Mouse (Mus musculus) liver, embryonic 15.5 days (tissue): ENCODE measurements around the gene Phlpp1. TPM values are rescaled to one million over a fixed set of nuclear protein-coding genes. Genes with fewer than 3 reads are reported as not detected.

ENCODE experiments used
- ATAC-seq: fragments of 200-750 bp; cut with Nextera tagmentation; 2 replicates; pipeline ENCODE4 v1.8.0; 2017; ENCODE audit warnings: moderate number of reproducible peaks, mild to moderate bottlenecking, moderate library complexity; ENCODE audit not compliant: insufficient read depth
- H3K27ac ChIP-seq: fragments of 300-500 bp; sonication (generic); replicated peaks from 2 replicates; pipeline ENCODE4 v1.5.1; 2015; ENCODE audit warnings: mild to moderate bottlenecking, inconsistent platforms
- H3K27me3 ChIP-seq: fragments of 300-500 bp; sonication (generic); 2 replicates; pipeline ENCODE4 v1.6.1; 2015; ENCODE audit warnings: mild to moderate bottlenecking, inconsistent platforms
- H3K36me3 ChIP-seq: fragments of 300-500 bp; sonication (generic); replicated peaks from 2 replicates; pipeline ENCODE4 v1.6.1; 2015; ENCODE audit warnings: moderate library complexity, mild to moderate bottlenecking, inconsistent platforms
- H3K4me1 ChIP-seq: fragments of 300-500 bp; sonication (generic); replicated peaks from 2 replicates; pipeline ENCODE4 v1.6.1; 2015; ENCODE audit warnings: inconsistent platforms
- H3K4me2 ChIP-seq: fragments of 300-500 bp; sonication (generic); 2 replicates; pipeline ENCODE4 v1.6.1; 2015; ENCODE audit warnings: moderate library complexity, mild to moderate bottlenecking, inconsistent platforms
- H3K4me3 ChIP-seq: fragments of 300-500 bp; sonication (generic); replicated peaks from 2 replicates; pipeline ENCODE4 v1.5.1; 2015; ENCODE audit warnings: mild to moderate bottlenecking, inconsistent platforms
- H3K9ac ChIP-seq: fragments of 300-500 bp; sonication (generic); 2 replicates; pipeline ENCODE4 v1.6.1; 2015; ENCODE audit warnings: moderate library complexity, mild to moderate bottlenecking, inconsistent platforms
- H3K9me3 ChIP-seq: fragments of 300-500 bp; sonication (generic); replicated peaks from 2 replicates; pipeline ENCODE4 v1.6.1; 2016; ENCODE audit warnings: inconsistent platforms
- WGBS: fragments of 180-500 bp; shearing (Covaris S2); methylation state at CpG from one replicate; pipeline ENCODE4 v1.1.7; 2015; ENCODE audit warnings: mixed read lengths; ENCODE audit not compliant: insufficient replicate concordance; 5-methylcytosine and 5-hydroxymethylcytosine counted together
- polyA plus RNA-seq: library from polyadenylated mRNA; unstranded; fragments of >200 nt; fragmentation: Nextera tagmentation; extraction: Ambion mirVana; gene quantifications from 2 replicates; pipeline ENCODE4 v1.2.1, GENCODE M21; 2015

Gene Phlpp1
- polyA plus RNA-seq, result 0.92 and 0.94 TPM in 2 replicates

DNA sequence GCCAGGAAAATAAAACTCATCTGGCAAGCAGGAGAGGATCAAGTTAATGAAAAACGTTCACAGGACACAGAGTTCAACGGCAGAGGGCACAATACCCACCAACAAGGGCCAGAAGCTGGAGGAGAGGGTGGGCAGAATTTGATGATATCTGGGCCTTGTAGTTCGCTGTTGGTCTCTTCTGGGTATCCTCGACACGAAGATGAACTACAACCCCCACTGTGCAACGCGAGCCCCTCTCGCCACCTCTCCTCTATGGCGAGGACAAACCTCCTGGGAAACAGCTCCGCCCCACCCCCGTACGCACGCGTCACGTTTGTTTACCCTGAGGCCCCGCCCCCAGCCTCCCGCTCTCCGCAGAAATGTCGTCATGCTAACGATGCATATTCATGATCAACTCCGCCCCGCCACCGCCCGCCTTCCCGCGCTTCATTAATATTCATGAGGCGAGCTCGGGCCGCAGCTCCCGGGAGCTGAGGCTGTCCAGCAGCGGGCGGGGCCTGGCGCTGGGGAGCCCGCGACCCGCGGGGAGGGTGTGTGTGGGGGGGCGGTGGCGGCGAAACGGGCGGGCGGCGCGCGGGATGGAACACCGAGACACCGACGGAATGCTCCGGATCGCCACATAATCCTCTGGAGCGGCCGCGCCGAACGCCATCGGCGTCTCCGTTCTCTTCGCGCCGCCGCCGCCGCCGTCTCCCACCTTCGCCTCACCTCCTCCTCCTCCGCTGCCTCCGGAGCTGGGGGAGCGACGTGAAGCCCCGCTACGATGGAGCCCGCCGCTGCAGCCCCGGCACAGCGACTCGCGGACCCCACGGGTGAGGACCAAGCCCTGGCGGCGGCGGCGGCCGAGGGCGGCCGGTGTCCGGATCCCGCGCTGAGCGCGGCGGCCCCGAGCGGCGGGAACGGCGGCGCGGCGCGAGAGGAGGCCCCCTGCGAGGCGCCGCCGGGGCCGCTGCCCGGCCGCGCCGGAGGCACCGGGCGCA is at the start of gene Phlpp1:
Gene Phlpp1, plus strand, starts transcription at position 512 of the 980 bp plus-strand sequence.
- peaks cover 21% of the 10 kb centered on the region for H3K27me3 ChIP-seq
- H3K36me3 ChIP-seq, result no peaks in the 10 kb centered on the region
- peak; percentile 94 for ATAC-seq
- H3K4me1 ChIP-seq, result peaks cover 25% of the 10 kb centered on the region
- no peaks in the 10 kb centered on the region for H3K9me3 ChIP-seq
- peak within 1 kb of the TSS; percentile 98 for H3K4me2 ChIP-seq
- H3K27ac ChIP-seq, result peak within 1 kb of the TSS; percentile 80
- WGBS, result under 1% methylated on average over 106 of the region's 113 CpGs
- H3K9ac ChIP-seq, result peak within 1 kb of the TSS; percentile 85
- H3K4me3 ChIP-seq, result peak within 1 kb of the TSS; percentile 82

DNA sequence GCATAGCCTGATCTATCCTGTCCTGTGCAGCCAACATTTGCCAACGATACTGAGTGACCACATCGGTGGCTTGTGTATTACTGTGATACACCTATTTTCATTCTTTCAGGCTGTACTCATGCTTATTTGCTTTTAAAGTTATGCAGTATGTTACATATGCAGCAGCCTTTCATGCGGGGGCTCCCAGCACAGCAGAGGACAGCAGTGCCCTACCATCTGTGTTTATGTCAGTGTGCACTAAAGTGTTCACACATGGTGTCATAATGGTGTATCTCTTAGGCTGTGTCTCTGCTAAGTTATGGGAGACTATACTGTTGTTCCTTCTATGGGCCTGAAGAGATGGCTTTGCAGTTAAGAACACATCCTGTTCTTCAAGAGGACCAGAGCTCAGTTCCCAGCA is 45.0 kb upstream of the Phlpp1 start:
- H3K27me3 ChIP-seq, result no peaks in the 10 kb centered on the region
- H3K27ac ChIP-seq, result no peak overlapping the region
- no peaks in the 10 kb centered on the region for H3K36me3 ChIP-seq
- 83% methylated on average over 3 of the region's 3 CpGs for WGBS
- H3K4me2 ChIP-seq, result no peak overlapping the region
- no peaks in the 10 kb centered on the region for H3K4me1 ChIP-seq
- no peak overlapping the region for H3K4me3 ChIP-seq
- H3K9ac ChIP-seq, result no peak overlapping the region
- H3K9me3 ChIP-seq, result no peaks in the 10 kb centered on the region
- ATAC-seq, result no peak

DNA sequence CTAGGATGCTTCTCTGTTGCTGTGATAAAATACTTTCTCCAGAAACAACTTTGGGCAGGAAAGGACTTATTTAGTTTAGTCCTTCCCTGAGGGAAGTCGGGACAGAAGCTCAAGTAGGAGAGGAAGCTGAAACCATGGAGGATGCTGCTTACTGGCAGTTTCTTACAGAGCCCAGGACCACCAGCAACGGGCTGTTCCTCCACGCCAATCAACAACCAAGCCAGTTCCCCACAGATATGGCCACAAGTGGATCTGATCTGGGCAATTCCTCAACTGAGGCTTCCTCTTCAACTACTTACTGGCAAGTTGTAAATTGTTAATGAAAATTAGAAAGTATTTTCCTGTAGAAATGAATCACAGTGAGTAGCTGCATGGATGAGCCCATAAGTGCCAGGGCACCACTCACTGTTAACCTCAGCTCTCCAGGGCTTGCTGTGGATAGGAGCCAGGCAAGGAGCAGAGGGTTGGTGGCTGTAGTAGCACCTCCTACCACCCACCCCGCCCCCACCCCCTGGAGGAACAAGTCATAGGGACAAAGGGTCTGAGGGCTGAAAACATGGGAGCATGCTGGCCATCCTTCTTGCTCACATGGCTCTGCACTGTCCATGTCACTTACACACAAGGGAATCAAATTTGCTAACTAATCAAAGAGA is 39.7 kb upstream of the Phlpp1 start:
- ATAC-seq, result no peak
- WGBS, result 20% methylated on average over 4 of the region's 4 CpGs
- no peak overlapping the region for H3K4me3 ChIP-seq

DNA sequence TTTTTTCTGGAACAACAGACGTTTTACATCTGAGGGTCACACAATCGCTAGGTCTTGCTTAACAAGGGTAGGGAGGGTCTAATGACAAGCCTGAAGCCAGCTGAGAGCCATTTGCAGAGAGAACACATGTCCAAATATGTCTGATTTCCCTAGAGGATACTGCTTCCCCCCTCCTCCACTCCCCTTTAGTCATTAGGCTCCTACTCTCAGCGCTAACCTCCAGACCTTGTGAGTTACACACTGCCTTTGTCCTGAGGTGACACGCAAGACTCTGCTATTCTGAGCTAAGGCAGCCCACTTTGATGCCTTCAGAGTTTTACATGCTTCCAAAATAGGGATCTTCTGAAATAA is 39.2 kb upstream of the Phlpp1 start:
- no peaks in the 10 kb centered on the region for H3K36me3 ChIP-seq
- H3K9me3 ChIP-seq, result no peaks in the 10 kb centered on the region
- no peak for ATAC-seq
- H3K27ac ChIP-seq, result no peak overlapping the region
- H3K4me3 ChIP-seq, result no peak overlapping the region
- WGBS, result 60% methylated on average over 4 of the region's 4 CpGs
- no peaks in the 10 kb centered on the region for H3K27me3 ChIP-seq
- no peaks in the 10 kb centered on the region for H3K4me1 ChIP-seq
- H3K4me2 ChIP-seq, result no peak overlapping the region
- H3K9ac ChIP-seq, result no peak overlapping the region

More for the DNA sequence above, 39.7 kb upstream of the Phlpp1 start:
- Histone ChIP-seq H3K36me3 (no peaks in the 10 kb centered on the region), H3K4me2 (no peak overlapping the region), H3K27ac (no peak overlapping the region), H3K9me3 (no peaks in the 10 kb centered on the region), H3K9ac (no peak overlapping the region), H3K4me1 (no peaks in the 10 kb centered on the region), H3K27me3 (no peaks in the 10 kb centered on the region)

- no peak overlapping the region for H3K4me3 ChIP-seq
- H3K4me2 ChIP-seq, result no peak overlapping the region
- no peaks in the 10 kb centered on the region for H3K36me3 ChIP-seq
- no peaks in the 10 kb centered on the region for H3K9me3 ChIP-seq
- no peak for ATAC-seq
- H3K27ac ChIP-seq, result no peak overlapping the region
- H3K9ac ChIP-seq, result no peak overlapping the region
- no peaks in the 10 kb centered on the region for H3K4me1 ChIP-seq
- no peaks in the 10 kb centered on the region for H3K27me3 ChIP-seq
- 72% methylated on average over 2 of the region's 2 CpGs for WGBS
These were observed 32.9 kb upstream of the Phlpp1 start for GRCm38 (mm10) chr1:106138691-106139090.

GRCm38 (mm10) chr1:106139137-106139536 is 32.4 kb upstream of the Phlpp1 start:
- Histone ChIP-seq H3K36me3 (no peaks in the 10 kb centered on the region), H3K4me1 (no peaks in the 10 kb centered on the region), H3K27me3 (no peaks in the 10 kb centered on the region), H3K9me3 (no peaks in the 10 kb centered on the region), H3K9ac (no peak overlapping the region), H3K27ac (no peak overlapping the region), H3K4me3 (no peak overlapping the region), H3K4me2 (no peak overlapping the region)
- ATAC-seq, result no peak
- WGBS, result 24% methylated on average over 1 of the region's 1 CpGs

- H3K36me3 ChIP-seq, result no peaks in the 10 kb centered on the region
- 74% methylated on average over 1 of the region's 1 CpGs for WGBS
- no peak overlapping the region for H3K27ac ChIP-seq
- no peaks in the 10 kb centered on the region for H3K27me3 ChIP-seq
- no peak overlapping the region for H3K4me3 ChIP-seq
- no peak overlapping the region for H3K9ac ChIP-seq
- H3K4me2 ChIP-seq, result no peak overlapping the region
- H3K4me1 ChIP-seq, result no peaks in the 10 kb centered on the region
- ATAC-seq, result no peak
- H3K9me3 ChIP-seq, result no peaks in the 10 kb centered on the region
These were observed 29.5 kb upstream of the Phlpp1 start for GRCm38 (mm10) chr1:106142010-106142409.

GRCm38 (mm10) chr1:106144534-106144933 is 27.0 kb upstream of the Phlpp1 start:
- no peak overlapping the region for H3K4me3 ChIP-seq
- no peaks in the 10 kb centered on the region for H3K4me1 ChIP-seq
- H3K9ac ChIP-seq, result no peak overlapping the region
- ATAC-seq, result no peak
- no peaks in the 10 kb centered on the region for H3K9me3 ChIP-seq
- H3K27ac ChIP-seq, result no peak overlapping the region
- 76% methylated on average over 2 of the region's 2 CpGs for WGBS
- H3K36me3 ChIP-seq, result no peaks in the 10 kb centered on the region
- no peak overlapping the region for H3K4me2 ChIP-seq
- no peaks in the 10 kb centered on the region for H3K27me3 ChIP-seq

- Histone ChIP-seq H3K27ac (no peak overlapping the region), H3K4me1 (no peaks in the 10 kb centered on the region), H3K27me3 (no peaks in the 10 kb centered on the region), H3K4me3 (no peak overlapping the region), H3K9me3 (no peaks in the 10 kb centered on the region), H3K9ac (no peak overlapping the region), H3K36me3 (no peaks in the 10 kb centered on the region), H3K4me2 (no peak overlapping the region)
- 13% methylated on average over 1 of the region's 1 CpGs for WGBS
- ATAC-seq, result no peak
These were observed 26.5 kb upstream of the Phlpp1 start for GRCm38 (mm10) chr1:106145055-106145454.

GRCm38 (mm10) chr1:106145565-106146190 is 25.9 kb upstream of the Phlpp1 start:
- 50% methylated on average over 4 of the region's 4 CpGs for WGBS
- Histone ChIP-seq H3K9ac (no peak overlapping the region), H3K27me3 (no peaks in the 10 kb centered on the region), H3K36me3 (no peaks in the 10 kb centered on the region), H3K4me1 (no peaks in the 10 kb centered on the region), H3K9me3 (no peaks in the 10 kb centered on the region), H3K4me3 (no peak overlapping the region), H3K4me2 (no peak overlapping the region), H3K27ac (no peak overlapping the region)
- ATAC-seq, result no peak
